Mouse (Mus musculus) MEL (cell line): ENCODE measurements at regions not wholly inside any gene's neighbourhood (a gene's known extent, or its start where the extent isn't known, plus 50 kb on each side); places are given as distances from the start of the nearest gene placed in this dataset.

Source experiments
- DNase-seq: peaks from one replicate; pipeline ENCODE4 v3.0.0; 2011; ENCODE audit warnings: low read depth, low spot score
- H3K27ac ChIP-seq: 2 replicates; pipeline ENCODE4 v1.5.1; 2012; ENCODE audit warnings: low read depth, mild to moderate bottlenecking, control low read depth, low read length, moderate library complexity; ENCODE audit not compliant: control insufficient read depth
- H3K27me3 ChIP-seq, 2 experiments: fragments of 150-350 bp in 1 of 2; sonication (generic) in 1 of 2; 2 replicates each; pipeline ENCODE4 v1.6.1; 2012; ENCODE audit warnings: low read length in 2 of 2, mild to moderate bottlenecking in 2 of 2, improper control_type of control experiment in 1 of 2, moderate library complexity in 1 of 2; ENCODE audit not compliant: insufficient read depth in 2 of 2, control insufficient read depth in 1 of 2
- H3K36me3 ChIP-seq, 2 experiments: 2 replicates each; pipeline ENCODE4 v1.6.1; 2012 to 2014; ENCODE audit warnings: low read length in 2 of 2, improper control_type of control experiment in 1 of 2, inconsistent platforms in 1 of 2, mild to moderate bottlenecking in 1 of 2; ENCODE audit not compliant: insufficient read depth in 2 of 2, control insufficient read depth in 1 of 2
- H3K4me1 ChIP-seq, 2 experiments: fragments of 150-350 bp in 1 of 2; sonication (generic) in 1 of 2; 2 replicates each; pipeline ENCODE4 v1.6.1; 2012; ENCODE audit warnings: low read length in 2 of 2, improper control_type of control experiment in 1 of 2, mild to moderate bottlenecking in 1 of 2; ENCODE audit not compliant: insufficient read depth in 2 of 2, control insufficient read depth in 1 of 2
- H3K4me3 ChIP-seq, 2 experiments: fragments of 150-350 bp in 1 of 2; sonication (generic) in 1 of 2; 2 replicates each; pipeline ENCODE4 v1.5.1; 2012; ENCODE audit warnings: low read depth in 2 of 2, low read length in 2 of 2, mild to moderate bottlenecking in 2 of 2, moderate library complexity in 2 of 2, control low read depth in 1 of 2, improper control_type of control experiment in 1 of 2; ENCODE audit not compliant: control insufficient read depth in 1 of 2, insufficient read depth in 1 of 2
- H3K79me2 ChIP-seq: 2 replicates; pipeline ENCODE4 v1.6.1; 2012; ENCODE audit warnings: mild to moderate bottlenecking, low read length, moderate library complexity; ENCODE audit not compliant: control insufficient read depth, poor library complexity, insufficient read depth
- H3K9ac ChIP-seq: 2 replicates; pipeline ENCODE4 v1.6.1; 2012; ENCODE audit warnings: low read depth, mild to moderate bottlenecking, control low read depth, low read length, moderate library complexity; ENCODE audit not compliant: control insufficient read depth, poor library complexity, severe bottlenecking
- H3K9me3 ChIP-seq: fragments of 150-350 bp; sonication (generic); replicated peaks from 2 replicates; pipeline ENCODE4 v1.6.1; 2012; ENCODE audit warnings: mild to moderate bottlenecking, low read length, improper control_type of control experiment, moderate library complexity; ENCODE audit not compliant: insufficient read depth
- CHD1 ChIP-seq: IDR thresholded peaks from 2 replicates; pipeline ENCODE4 v1.6.1; 2012; ENCODE audit warnings: low read depth, mild to moderate bottlenecking, inconsistent platforms, low read length, improper control_type of control experiment
- ELF1 ChIP-seq: IDR thresholded peaks from 2 replicates; pipeline ENCODE4 v1.6.1; 2014; ENCODE audit warnings: low read depth, mild to moderate bottlenecking, inconsistent platforms, low read length, improper control_type of control experiment, moderate library complexity
- HCFC1 ChIP-seq: IDR thresholded peaks from 2 replicates; pipeline ENCODE4 v1.6.1; 2012; ENCODE audit warnings: low read depth, mild to moderate bottlenecking, inconsistent platforms, low read length, improper control_type of control experiment, moderate library complexity
- KAT2A ChIP-seq: conservative IDR thresholded peaks from 2 replicates; pipeline ENCODE4 v1.6.1; 2012; ENCODE audit warnings: low read depth, low read length, improper control_type of control experiment, inconsistent platforms
- MEF2A ChIP-seq: IDR thresholded peaks from 2 replicates; pipeline ENCODE4 v1.6.1; 2014; ENCODE audit warnings: low read depth, mild to moderate bottlenecking, inconsistent platforms, low read length, improper control_type of control experiment; ENCODE audit not compliant: poor library complexity, insufficient replicate concordance, severe bottlenecking; ENCODE audit errors: extremely low read depth
- MYB ChIP-seq: IDR thresholded peaks from 2 replicates; pipeline ENCODE4 v1.6.1; 2011; ENCODE audit warnings: mild to moderate bottlenecking, low read depth, low read length, improper control_type of control experiment
- NELFE ChIP-seq: IDR thresholded peaks from 2 replicates; pipeline ENCODE4 v1.6.1; 2011; ENCODE audit warnings: low read depth, low read length, improper control_type of control experiment
- NRF1 ChIP-seq: IDR thresholded peaks from 2 replicates; pipeline ENCODE4 v1.6.1; 2014; ENCODE audit warnings: low read depth, mild to moderate bottlenecking, inconsistent platforms, low read length, improper control_type of control experiment, moderate library complexity; ENCODE audit not compliant: poor library complexity, insufficient read depth, severe bottlenecking
- RCOR1 ChIP-seq: IDR thresholded peaks from 2 replicates; pipeline ENCODE4 v1.6.1; 2012; ENCODE audit warnings: low read depth, mild to moderate bottlenecking, inconsistent platforms, low read length, improper control_type of control experiment
- SIN3A ChIP-seq: IDR thresholded peaks from 2 replicates; pipeline ENCODE4 v1.6.1; 2012; ENCODE audit warnings: low read length, improper control_type of control experiment, inconsistent platforms
- TAL1 ChIP-seq: IDR thresholded peaks from 2 replicates; pipeline ENCODE4 v1.6.1; 2012; ENCODE audit warnings: mild to moderate bottlenecking, inconsistent platforms, low read length, moderate library complexity, mixed read lengths
- TBP ChIP-seq: IDR thresholded peaks from 2 replicates; pipeline ENCODE4 v1.8.0; 2011; ENCODE audit warnings: low read depth, low read length, improper control_type of control experiment
- TCF12 ChIP-seq: IDR thresholded peaks from 2 replicates; pipeline ENCODE4 v1.6.1; 2014; ENCODE audit warnings: low read depth, mild to moderate bottlenecking, inconsistent platforms, low read length, improper control_type of control experiment, moderate library complexity
- UBTF ChIP-seq: IDR thresholded peaks from 2 replicates; pipeline ENCODE4 v1.6.1; 2012; ENCODE audit warnings: low read depth, mild to moderate bottlenecking, inconsistent platforms, low read length, improper control_type of control experiment, moderate library complexity, borderline replicate concordance; ENCODE audit not compliant: insufficient read depth
- USF1 ChIP-seq: IDR thresholded peaks from 2 replicates; pipeline ENCODE4 v1.6.1; 2014; ENCODE audit warnings: low read depth, mild to moderate bottlenecking, inconsistent platforms, low read length, improper control_type of control experiment, moderate library complexity
- USF2 ChIP-seq, 2 experiments: IDR thresholded peaks; 2 replicates each; pipeline ENCODE4 v1.6.1; 2011 to 2012; ENCODE audit warnings: improper control_type of control experiment in 2 of 2, low read length in 2 of 2, borderline replicate concordance in 1 of 2, inconsistent platforms in 1 of 2, low read depth in 1 of 2, mild to moderate bottlenecking in 1 of 2; ENCODE audit not compliant: insufficient read depth in 1 of 2
- ZC3H11A ChIP-seq: IDR thresholded peaks from 2 replicates; pipeline ENCODE4 v1.6.1; 2012; ENCODE audit warnings: low read depth, mild to moderate bottlenecking, inconsistent platforms, low read length, improper control_type of control experiment

DNA sequence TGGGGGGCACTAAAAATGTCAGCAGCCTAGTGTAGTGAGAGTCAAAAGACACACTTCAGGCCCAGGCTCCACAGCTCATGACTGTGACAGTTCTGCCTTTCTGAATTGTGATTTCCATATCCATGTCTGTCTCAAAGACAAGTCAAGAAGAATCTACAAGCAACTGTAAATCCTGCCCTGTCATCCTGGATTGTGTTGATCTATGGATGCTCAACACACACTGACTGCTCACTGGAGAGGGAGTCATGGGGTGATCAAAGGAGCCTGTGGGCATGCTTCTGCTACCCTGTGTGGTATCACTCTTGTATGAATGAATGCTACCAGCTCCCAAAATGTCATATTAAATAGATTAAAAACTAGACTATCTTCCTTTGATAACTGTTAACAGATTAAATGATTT, 186.4 kb upstream of the Meis1 start:
- Histone ChIP-seq H3K4me3 (no peak overlapping the region), H3K9ac (no peak overlapping the region), H3K9me3 (no peaks in the 10 kb centered on the region), H3K36me3 (peaks cover 2 to 26% of the 10 kb centered on the region in 2 experiments; a peak in 3 of 4 replicates), H3K27ac (no peak overlapping the region), H3K27me3 (no peaks in the 10 kb centered on the region), H3K4me1 (peaks cover 12 to 26% of the 10 kb centered on the region in 2 experiments), H3K79me2 (no peaks in the 10 kb centered on the region)
- no peak for DNase-seq
- TF ChIP-seq USF2 (IDR thresholded peaks at IDR 0.05; ENCODE audit: borderline replicate concordance in 1 of 2, insufficient read depth in 1 of 2, low read depth in 1 of 2, low read length in 2 of 2) (no peak), SIN3A (no peak), NRF1 (no peak), HCFC1 (no peak), UBTF (no peak), KAT2A (no peak), TAL1 (no peak), ELF1 (no peak), TCF12 (no peak), ZC3H11A (no peak), TBP (no peak), MYB (no peak), RCOR1 (no peak)

DNA sequence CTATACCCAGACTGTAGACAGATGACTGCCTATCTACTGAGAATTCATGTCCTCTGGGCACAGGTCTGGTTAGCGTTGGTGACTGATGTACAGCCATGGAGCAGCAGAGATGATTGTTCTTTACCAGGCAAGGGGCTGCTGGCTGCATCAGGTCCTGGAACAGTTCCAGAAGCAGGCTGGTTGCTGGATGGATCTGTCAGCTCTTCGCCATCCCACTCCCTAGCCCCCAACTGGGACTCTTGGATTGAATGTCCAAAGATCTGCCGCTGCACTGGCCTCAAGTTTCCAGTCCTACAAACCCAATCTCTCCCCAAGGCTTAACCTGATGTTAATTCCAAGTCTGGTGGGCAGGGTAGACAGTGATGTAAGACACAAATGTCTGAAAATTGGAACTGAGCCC, 200.7 kb upstream of the Meis1 start:
- TF ChIP-seq USF1, result no peak
- TF ChIP-seq MEF2A, result no peak
- TF ChIP-seq NELFE, result no peak
- TF ChIP-seq CHD1, result no peak
- Histone ChIP-seq H3K4me3 (no peak overlapping the region), H3K9me3 (no peaks in the 10 kb centered on the region), H3K4me1 (no peaks in the 10 kb centered on the region), H3K36me3 (no peaks in the 10 kb centered on the region), H3K79me2 (no peaks in the 10 kb centered on the region), H3K27me3 (peaks cover 1 to 13% of the 10 kb centered on the region in 2 experiments; a peak in 3 of 4 replicates), H3K9ac (no peak overlapping the region), H3K27ac (no peak overlapping the region)
- DNase-seq, result no peak
